Mouse (Mus musculus): Measurements from ENCODE around the gene Anks1b. TPM values are rescaled to one million over a fixed set of nuclear protein-coding genes. Genes with fewer than 3 reads are reported as not detected.

Anks1b gene
- polyA plus RNA-seq, 1 experiment from 2014 or later, result 0.10 TPM

DNA sequence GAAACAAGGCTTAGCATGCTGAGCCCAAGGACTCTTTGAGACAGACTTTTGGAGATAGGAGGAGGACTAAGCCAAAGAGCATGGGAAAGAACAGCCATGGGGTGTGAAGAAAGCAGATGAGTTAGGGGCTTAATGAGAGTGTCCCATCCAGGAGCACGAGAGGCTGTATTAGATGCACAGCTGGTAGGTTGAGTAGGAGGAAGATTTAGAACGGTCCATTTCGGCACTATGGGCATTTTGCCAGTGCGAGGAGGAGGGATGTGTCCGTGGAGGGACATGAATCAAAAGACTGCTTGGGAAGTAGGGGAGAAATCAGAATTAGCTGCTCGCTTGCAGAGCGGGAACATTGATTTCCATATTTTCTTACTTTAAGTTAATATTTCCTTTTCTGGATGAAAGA lies 620.1 kb downstream of the Anks1b start:
- H3K9me3 ChIP-seq (replicated peaks), result no peaks in the 10 kb centered on the region
- H3K36me3 ChIP-seq (replicated peaks), result no peaks in the 10 kb centered on the region
- H3K4me2 ChIP-seq, result no peak overlapping the region
- WGBS (ENCODE audit: insufficient replicate concordance), result 62% methylated on average over 7 of the region's 7 CpGs
- H3K4me3 ChIP-seq (replicated peaks), result no peak overlapping the region
- ATAC-seq (ENCODE audit: insufficient read depth), result no peak
- H3K9ac ChIP-seq, result no peak overlapping the region
- H3K27ac ChIP-seq (replicated peaks), result no peak overlapping the region
- no peaks in the 10 kb centered on the region for H3K27me3 ChIP-seq
- no peaks in the 10 kb centered on the region for H3K4me1 ChIP-seq (replicated peaks)

DNA sequence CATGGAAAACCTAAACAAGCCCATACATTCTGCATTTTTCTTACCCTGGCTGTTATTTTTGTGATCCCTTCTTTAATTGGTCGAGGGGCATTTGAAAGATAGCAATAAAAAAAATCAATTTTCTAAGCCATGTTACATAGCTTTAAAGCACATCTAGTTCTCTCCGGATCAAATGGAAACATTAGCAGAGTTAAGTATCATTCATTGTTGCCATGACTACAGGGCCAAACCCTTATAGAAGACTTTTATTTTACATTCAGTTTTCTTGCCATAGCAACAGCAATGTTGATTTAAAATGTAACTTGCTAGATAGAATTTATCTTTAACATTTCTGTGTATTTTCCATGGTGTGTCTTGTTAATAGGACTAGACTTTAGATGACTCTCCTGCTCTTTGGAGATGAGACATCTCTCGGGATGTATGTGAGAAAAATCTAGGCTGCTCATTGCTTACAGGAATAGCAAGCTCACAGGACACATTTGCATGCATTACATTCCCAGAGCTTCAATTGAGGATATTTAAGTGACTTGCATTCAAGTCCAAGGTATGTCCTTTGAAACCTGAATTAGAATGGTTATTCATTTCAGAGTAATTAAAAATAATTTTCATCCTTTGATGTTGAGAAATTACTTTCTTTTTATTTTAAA lies 620.8 kb downstream of the Anks1b start:
- 48% methylated on average over 3 of the region's 3 CpGs for WGBS (ENCODE audit: insufficient replicate concordance)
- no peak for ATAC-seq (ENCODE audit: insufficient read depth)

DNA sequence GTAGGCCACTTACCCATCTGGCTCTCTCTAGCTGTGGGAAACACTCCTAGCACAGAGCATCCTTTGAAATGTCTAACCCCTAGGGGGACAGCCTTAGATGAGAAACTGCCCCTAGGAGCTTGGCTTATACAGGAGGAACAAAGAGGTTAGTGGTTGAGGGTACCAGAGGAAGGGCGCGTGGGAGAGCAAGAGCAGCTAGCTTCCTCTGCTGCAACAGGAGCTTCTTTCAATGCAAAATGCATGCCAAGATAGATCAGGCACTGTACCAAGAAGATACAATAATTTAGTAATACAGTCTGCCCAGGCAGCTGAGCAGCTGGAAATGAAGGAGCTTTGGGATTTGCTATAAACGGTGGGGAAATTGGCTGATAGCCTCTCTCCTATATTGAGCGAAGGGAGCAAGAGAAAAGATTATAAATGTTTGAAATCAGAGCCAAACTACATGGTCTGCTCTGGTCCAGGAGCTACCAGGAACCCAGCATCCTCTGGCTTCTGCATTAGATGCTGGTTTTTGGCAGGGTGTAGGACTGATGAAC lies 621.7 kb downstream of the Anks1b start:
- WGBS (ENCODE audit: insufficient replicate concordance), result 57% methylated on average over 4 of the region's 4 CpGs
- no peak overlapping the region for H3K9ac ChIP-seq
- H3K27ac ChIP-seq (replicated peaks), result no peak overlapping the region
- H3K27me3 ChIP-seq, result no peaks in the 10 kb centered on the region
- H3K4me2 ChIP-seq, result no peak overlapping the region
- no peaks in the 10 kb centered on the region for H3K36me3 ChIP-seq (replicated peaks)
- no peaks in the 10 kb centered on the region for H3K9me3 ChIP-seq (replicated peaks)
- ATAC-seq (ENCODE audit: insufficient read depth), result no peak
- H3K4me3 ChIP-seq (replicated peaks), result no peak overlapping the region
- no peaks in the 10 kb centered on the region for H3K4me1 ChIP-seq (replicated peaks)

More for the DNA sequence above, 620.8 kb downstream of the Anks1b start:
- no peak overlapping the region for H3K4me3 ChIP-seq (replicated peaks)
- H3K9me3 ChIP-seq (replicated peaks), result no peaks in the 10 kb centered on the region
- H3K4me1 ChIP-seq (replicated peaks), result no peaks in the 10 kb centered on the region
- no peaks in the 10 kb centered on the region for H3K27me3 ChIP-seq
- no peak overlapping the region for H3K27ac ChIP-seq (replicated peaks)
- no peak overlapping the region for H3K9ac ChIP-seq
- H3K4me2 ChIP-seq, result no peak overlapping the region
- H3K36me3 ChIP-seq (replicated peaks), result no peaks in the 10 kb centered on the region

DNA sequence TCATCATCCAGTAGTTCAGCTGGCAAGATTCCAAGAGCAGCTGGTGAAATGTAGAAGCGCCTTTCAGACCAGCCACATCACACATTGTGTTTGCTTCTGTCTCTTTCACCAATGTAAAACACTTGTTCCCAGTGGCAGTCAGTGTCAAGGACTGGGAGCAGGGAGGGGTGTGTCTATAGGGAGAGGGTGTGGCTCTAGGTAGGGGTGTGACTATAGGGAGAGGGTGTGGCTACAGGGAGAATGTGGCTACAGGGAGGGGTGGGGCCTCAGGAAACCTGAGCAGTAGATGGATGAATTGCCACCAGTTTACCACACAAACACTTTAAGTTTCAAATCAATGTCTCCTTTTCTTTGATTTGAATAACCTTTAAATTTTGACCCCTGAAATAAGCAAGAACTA lies 634.3 kb downstream of the Anks1b start:
- Histone ChIP-seq H3K9me3 (replicated peaks) (no peaks in the 10 kb centered on the region), H3K4me3 (replicated peaks) (no peak overlapping the region), H3K27ac (replicated peaks) (no peak overlapping the region), H3K4me1 (replicated peaks) (no peaks in the 10 kb centered on the region), H3K4me2 (no peak overlapping the region), H3K9ac (no peak overlapping the region), H3K36me3 (replicated peaks) (no peaks in the 10 kb centered on the region), H3K27me3 (no peaks in the 10 kb centered on the region)
- WGBS (ENCODE audit: insufficient replicate concordance), result 35% methylated on average over 1 of the region's 1 CpGs
- no peak for ATAC-seq (ENCODE audit: insufficient read depth)

DNA sequence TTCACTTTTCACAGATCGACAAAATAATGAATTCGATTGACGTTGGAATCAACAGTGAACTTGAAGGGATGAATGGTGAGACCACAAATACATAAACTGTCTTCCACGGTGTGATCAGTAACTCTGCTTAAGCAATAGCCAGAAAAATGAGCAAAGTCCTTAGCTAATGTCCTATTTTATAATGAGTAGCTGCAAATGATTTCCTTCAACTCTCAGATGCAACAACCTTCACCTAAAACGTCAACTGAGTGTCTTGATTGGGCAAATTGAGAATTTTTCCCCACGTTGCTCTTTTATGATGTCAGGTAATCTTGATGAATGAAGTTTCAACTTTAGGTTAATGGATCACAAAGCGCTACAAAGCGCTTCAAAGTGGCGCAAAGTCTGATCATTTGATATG lies 639.5 kb downstream of the Anks1b start:
- ATAC-seq (ENCODE audit: insufficient read depth), result no peak
- Histone ChIP-seq H3K9ac (no peak overlapping the region), H3K9me3 (replicated peaks) (no peaks in the 10 kb centered on the region), H3K27ac (replicated peaks) (no peak overlapping the region), H3K4me2 (no peak overlapping the region), H3K4me3 (replicated peaks) (no peak overlapping the region), H3K27me3 (no peaks in the 10 kb centered on the region), H3K4me1 (replicated peaks) (no peaks in the 10 kb centered on the region), H3K36me3 (replicated peaks) (no peaks in the 10 kb centered on the region)
- WGBS (ENCODE audit: insufficient replicate concordance), result 68% methylated on average over 9 of the region's 9 CpGs

DNA sequence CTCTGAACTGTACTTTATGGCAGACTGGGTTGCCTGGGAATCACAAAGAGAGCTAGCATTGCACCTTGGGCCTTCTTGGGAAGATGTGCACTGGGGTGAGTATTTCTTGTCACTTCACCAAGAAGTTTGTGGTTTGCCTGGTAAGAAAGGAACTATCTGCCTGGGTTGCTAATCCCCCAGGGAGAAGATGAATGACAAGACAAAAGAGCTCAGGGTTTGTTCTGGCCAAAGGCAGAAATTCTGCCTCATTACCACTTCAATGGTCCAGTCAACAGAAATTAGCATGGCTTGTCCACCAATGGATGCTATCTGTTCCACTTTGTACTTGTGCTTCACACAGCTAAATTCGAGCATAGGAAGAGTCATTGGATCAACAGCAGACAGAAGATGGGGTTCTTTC lies 658.5 kb downstream of the Anks1b start:
- no peak overlapping the region for H3K9ac ChIP-seq
- no peaks in the 10 kb centered on the region for H3K9me3 ChIP-seq (replicated peaks)
- H3K4me1 ChIP-seq (replicated peaks), result no peaks in the 10 kb centered on the region
- no peak overlapping the region for H3K4me3 ChIP-seq (replicated peaks)
- WGBS (ENCODE audit: insufficient replicate concordance), result 42% methylated on average over 1 of the region's 1 CpGs
- H3K4me2 ChIP-seq, result no peak overlapping the region
- no peak for ATAC-seq (ENCODE audit: insufficient read depth)
- no peaks in the 10 kb centered on the region for H3K27me3 ChIP-seq
- H3K27ac ChIP-seq (replicated peaks), result no peak overlapping the region
- no peaks in the 10 kb centered on the region for H3K36me3 ChIP-seq (replicated peaks)

DNA sequence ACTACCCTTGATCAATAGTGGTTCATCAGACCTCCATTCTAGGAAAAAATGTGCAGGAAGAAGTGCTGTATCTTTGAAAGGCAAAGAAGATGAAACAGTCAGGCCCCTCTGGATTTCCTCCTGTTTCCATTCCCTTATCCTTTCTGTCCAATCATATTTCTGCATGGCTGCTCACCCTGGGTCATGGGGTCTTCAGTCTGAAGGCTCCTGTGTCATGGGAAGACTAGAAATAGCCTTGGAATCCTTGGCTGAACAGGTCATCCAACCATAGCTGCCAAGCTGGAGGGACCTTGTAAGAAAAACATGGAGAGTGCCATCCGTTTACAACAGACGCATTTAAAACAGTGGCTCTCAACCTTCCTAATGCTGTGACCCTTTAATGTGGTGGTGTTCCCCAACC lies 662.1 kb downstream of the Anks1b start:
- no peaks in the 10 kb centered on the region for H3K36me3 ChIP-seq (replicated peaks)
- no peaks in the 10 kb centered on the region for H3K27me3 ChIP-seq
- WGBS (ENCODE audit: insufficient replicate concordance), result 70% methylated on average over 2 of the region's 2 CpGs
- no peaks in the 10 kb centered on the region for H3K9me3 ChIP-seq (replicated peaks)
- H3K9ac ChIP-seq, result no peak overlapping the region
- no peak overlapping the region for H3K27ac ChIP-seq (replicated peaks)
- H3K4me3 ChIP-seq (replicated peaks), result no peak overlapping the region
- H3K4me2 ChIP-seq, result no peak overlapping the region
- no peak for ATAC-seq (ENCODE audit: insufficient read depth)
- H3K4me1 ChIP-seq (replicated peaks), result no peaks in the 10 kb centered on the region

DNA sequence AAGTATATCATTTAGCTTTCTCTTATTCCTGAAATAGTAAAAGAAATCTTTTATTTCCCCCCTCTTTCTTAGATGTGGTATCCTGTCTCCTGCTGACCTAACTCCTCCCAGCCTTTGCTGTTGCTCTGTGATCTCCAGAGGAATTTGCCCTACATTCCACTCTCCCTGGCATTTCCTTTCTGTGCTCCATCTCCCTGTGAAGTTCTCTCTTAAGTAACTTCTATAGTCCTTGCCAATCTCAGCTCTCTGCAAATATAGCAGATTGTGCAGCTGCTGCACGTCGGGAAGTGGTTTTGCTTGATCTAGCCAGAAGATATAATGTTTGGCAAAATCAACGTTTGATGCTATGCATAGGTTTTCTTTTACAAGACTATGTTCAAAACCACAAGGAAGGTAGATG lies 673.3 kb downstream of the Anks1b start:
- H3K4me2 ChIP-seq, result no peak overlapping the region
- H3K9ac ChIP-seq, result no peak overlapping the region
- no peak for ATAC-seq (ENCODE audit: insufficient read depth)
- 28% methylated on average over 3 of the region's 3 CpGs for WGBS (ENCODE audit: insufficient replicate concordance)
- no peaks in the 10 kb centered on the region for H3K4me1 ChIP-seq (replicated peaks)
- H3K27ac ChIP-seq (replicated peaks), result no peak overlapping the region
- H3K36me3 ChIP-seq (replicated peaks), result no peaks in the 10 kb centered on the region
- no peak overlapping the region for H3K4me3 ChIP-seq (replicated peaks)
- H3K27me3 ChIP-seq, result no peaks in the 10 kb centered on the region
- no peaks in the 10 kb centered on the region for H3K9me3 ChIP-seq (replicated peaks)

DNA sequence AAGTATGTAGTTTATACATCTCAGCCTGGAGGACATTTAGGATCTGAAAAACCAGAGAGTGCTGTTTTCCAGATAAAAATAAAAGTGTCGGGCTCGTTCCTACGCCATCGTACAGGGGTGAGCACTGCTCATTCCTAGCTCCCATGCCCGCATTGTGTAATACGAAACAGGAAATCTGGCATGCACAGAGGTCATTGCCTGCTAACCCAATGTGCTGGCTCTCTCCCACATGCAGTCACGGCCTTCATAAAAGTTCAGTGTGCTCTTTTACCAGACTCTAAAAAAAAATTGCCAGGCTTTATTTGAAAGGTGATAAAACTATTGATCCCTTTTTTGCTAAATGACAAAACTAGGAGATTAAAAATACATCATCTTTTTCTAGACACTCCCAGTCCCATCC lies 689.6 kb downstream of the Anks1b start:
- H3K36me3 ChIP-seq (replicated peaks), result no peaks in the 10 kb centered on the region
- no peaks in the 10 kb centered on the region for H3K27me3 ChIP-seq
- H3K27ac ChIP-seq (replicated peaks), result no peak overlapping the region
- H3K9ac ChIP-seq, result no peak overlapping the region
- H3K4me1 ChIP-seq (replicated peaks), result no peaks in the 10 kb centered on the region
- H3K4me3 ChIP-seq (replicated peaks), result no peak overlapping the region
- whole genome bisulfite sequencing (ENCODE audit: insufficient replicate concordance), result 65% methylated on average over 7 of the region's 7 CpGs
- no peak for ATAC-seq (ENCODE audit: insufficient read depth)
- H3K9me3 ChIP-seq (replicated peaks), result no peaks in the 10 kb centered on the region
- no peak overlapping the region for H3K4me2 ChIP-seq

DNA sequence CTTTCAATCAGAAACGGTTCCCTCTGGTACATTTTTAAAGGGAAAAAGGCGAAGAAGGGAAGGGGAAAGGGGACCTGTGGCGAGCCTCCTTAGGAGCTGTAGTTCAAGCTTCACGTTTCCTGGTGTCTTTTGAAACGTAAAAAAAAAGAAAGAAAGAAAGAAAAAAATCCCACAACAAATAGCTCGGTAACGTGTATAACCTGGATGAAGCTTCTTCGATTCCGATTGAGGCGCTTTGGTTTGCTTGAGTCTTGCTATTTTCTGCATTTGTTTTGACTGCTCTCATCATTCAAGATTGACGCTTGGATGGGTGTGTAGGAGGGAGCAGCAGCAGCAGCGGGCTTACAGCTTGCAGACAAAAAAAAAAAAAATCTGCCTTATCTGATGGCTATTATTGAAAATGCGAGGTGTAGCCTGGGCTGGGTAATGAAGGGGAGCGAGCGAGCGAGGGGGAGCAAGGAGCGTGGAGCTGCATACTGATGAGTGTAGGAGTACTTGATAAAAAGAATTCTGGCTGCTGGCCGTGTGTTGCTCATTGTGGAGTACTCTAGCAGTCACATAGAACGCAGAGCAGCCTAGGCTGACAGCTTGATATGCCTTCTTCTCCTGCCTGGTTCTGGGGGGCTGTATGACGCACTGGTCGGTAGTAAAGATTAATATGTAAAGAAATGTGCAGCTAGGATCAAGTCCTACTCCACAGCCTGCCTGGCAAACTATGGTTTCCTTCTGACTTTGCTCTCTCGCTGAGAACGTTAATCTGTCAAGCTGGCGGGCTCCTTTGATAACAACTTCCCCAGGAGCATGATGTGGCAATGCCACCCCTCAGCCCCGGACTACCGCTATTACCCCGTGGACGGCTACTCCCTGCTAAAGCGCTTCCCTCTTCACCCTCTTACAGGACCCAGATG lies 703.1 kb downstream of the Anks1b start:
- no peak overlapping the region for H3K4me3 ChIP-seq (replicated peaks)
- no peaks in the 10 kb centered on the region for H3K4me1 ChIP-seq (replicated peaks)
- H3K9ac ChIP-seq, result no peak overlapping the region
- WGBS (ENCODE audit: insufficient replicate concordance), result 29% methylated on average over 29 of the region's 29 CpGs
- no peak overlapping the region for H3K27ac ChIP-seq (replicated peaks)
- H3K27me3 ChIP-seq, result no peaks in the 10 kb centered on the region
- no peak for ATAC-seq (ENCODE audit: insufficient read depth)
- no peaks in the 10 kb centered on the region for H3K9me3 ChIP-seq (replicated peaks)
- H3K36me3 ChIP-seq (replicated peaks), result no peaks in the 10 kb centered on the region
- no peak overlapping the region for H3K4me2 ChIP-seq

DNA sequence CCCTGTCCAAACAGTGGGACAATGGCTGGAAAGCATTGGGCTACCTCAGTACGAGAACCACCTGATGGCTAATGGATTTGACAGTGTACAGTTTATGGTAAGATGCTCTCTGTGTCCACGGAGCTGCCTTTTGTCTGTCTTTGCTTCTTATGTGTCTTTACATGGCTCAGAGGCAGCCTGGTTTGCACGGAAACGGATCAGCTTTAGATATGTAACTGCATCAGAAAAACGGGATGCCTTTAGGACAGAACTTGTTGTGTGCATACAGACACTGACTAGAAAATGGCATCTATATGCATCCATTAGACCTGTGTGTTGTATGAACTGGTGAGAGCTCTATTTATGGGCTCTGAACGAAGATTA lies 703.8 kb downstream of the Anks1b start:
- no peaks in the 10 kb centered on the region for H3K4me1 ChIP-seq (replicated peaks)

More for the DNA sequence above, 703.8 kb downstream of the Anks1b start:
- Histone ChIP-seq H3K27me3 (no peaks in the 10 kb centered on the region), H3K27ac (replicated peaks) (no peak overlapping the region), H3K36me3 (replicated peaks) (no peaks in the 10 kb centered on the region), H3K9ac (no peak overlapping the region), H3K4me2 (no peak overlapping the region), H3K4me3 (replicated peaks) (no peak overlapping the region), H3K9me3 (replicated peaks) (no peaks in the 10 kb centered on the region)
- ATAC-seq (ENCODE audit: insufficient read depth), result no peak
- 51% methylated on average over 6 of the region's 6 CpGs for WGBS (ENCODE audit: insufficient replicate concordance)

All from liver, embryonic 15.5 days (tissue).